Mouse (Mus musculus): ENCODE results near the gene Olfr1019. TPM values are rescaled to one million over a fixed set of nuclear protein-coding genes. Genes with fewer than 3 reads are reported as not detected.

Gene Olfr1019
- total RNA-seq (2021) = not detected
- long read RNA-seq, experiment 1 = 0 reads
- long read RNA-seq, experiment 2 = 0 reads

GRCm38 (mm10) chr2:85845383-85845782 lies at the start of gene Olfr1019:
Gene Olfr1019, minus strand, starts transcription at chr2:85845483.
- DNase-seq (ENCODE audit: low spot score in 2 of 2) = no peak
- H3K4me3 ChIP-seq = no peak within 1 kb of the TSS
- TF ChIP-seq CTCF (conservative IDR thresholded peaks at IDR 0.05) = no peak

GRCm38 (mm10) chr2:85885340-85885739 lies 40.1 kb upstream of the Olfr1019 start, which contains the start of gene Olfr1023:
Gene Olfr1023, plus strand, starts transcription at chr2:85885640.
- no peak for TF ChIP-seq CTCF (conservative IDR thresholded peaks at IDR 0.05)
- H3K27ac ChIP-seq = no peak within 1 kb of the TSS
- DNase-seq (ENCODE audit: low spot score in 2 of 2) = no peak
- H3K4me3 ChIP-seq = no peak within 1 kb of the TSS

More at GRCm38 (mm10) chr2:85845383-85845782, at the start of gene Olfr1019:
- H3K27ac ChIP-seq = no peak within 1 kb of the TSS

GRCm38 (mm10) chr2:85868294-85868693 lies 23.0 kb upstream of the Olfr1019 start, which contains the start of gene Olfr1022:
Gene Olfr1022, plus strand, starts transcription at chr2:85868594.
- no peak for TF ChIP-seq CTCF (conservative IDR thresholded peaks at IDR 0.05)
- H3K4me3 ChIP-seq = no peak within 1 kb of the TSS
- DNase-seq (ENCODE audit: low spot score in 2 of 2) = no peak
- H3K27ac ChIP-seq = no peak within 1 kb of the TSS

GRCm38 (mm10) chr2:85846730-85847129 lies 1.4 kb upstream of the Olfr1019 start, which contains the start of gene Olfr1020:
Gene Olfr1020, plus strand, starts transcription at chr2:85847030.
- Histone ChIP-seq H3K4me3 (no peak within 1 kb of the TSS), H3K27ac (no peak within 1 kb of the TSS)
- no peak for TF ChIP-seq CTCF (conservative IDR thresholded peaks at IDR 0.05)
- DNase-seq (ENCODE audit: low spot score in 2 of 2) = no peak

- DNase-seq (ENCODE audit: low spot score in 2 of 2) = no peak
- H3K27ac ChIP-seq = no peak within 1 kb of the TSS
- no peak for TF ChIP-seq CTCF (conservative IDR thresholded peaks at IDR 0.05)
- H3K4me3 ChIP-seq = no peak within 1 kb of the TSS
Measured at GRCm38 (mm10) chr2:85818179-85818578, 27.1 kb downstream of the Olfr1019 start, which contains the start of gene Olfr1018. Gene Olfr1018, plus strand, starts transcription at chr2:85818479.

- H3K4me3 ChIP-seq = no peak overlapping the region
- DNase-seq (ENCODE audit: low spot score in 2 of 2) = no peak
- H3K27ac ChIP-seq = no peak overlapping the region
- no peak for TF ChIP-seq CTCF (conservative IDR thresholded peaks at IDR 0.05)
Measured at GRCm38 (mm10) chr2:85804501-85804900, 40.8 kb downstream of the Olfr1019 start.

- no peak for DNase-seq (ENCODE audit: low spot score in 2 of 2)
- TF ChIP-seq CTCF (conservative IDR thresholded peaks at IDR 0.05) = no peak
- Histone ChIP-seq H3K27ac (no peak within 1 kb of the TSS), H3K4me3 (no peak within 1 kb of the TSS)
Measured at GRCm38 (mm10) chr2:85802444-85802843, 42.8 kb downstream of the Olfr1019 start, which contains the start of gene Olfr1016. Gene Olfr1016, minus strand, starts transcription at chr2:85802544.

- no peak for TF ChIP-seq CTCF (conservative IDR thresholded peaks at IDR 0.05)
- no peak for DNase-seq (ENCODE audit: low spot score in 2 of 2)
- H3K4me3 ChIP-seq = no peak overlapping the region
- H3K27ac ChIP-seq = no peak overlapping the region
Measured at GRCm38 (mm10) chr2:85792331-85792730, 53.0 kb downstream of the Olfr1019 start.

Other genes with a start within 250 kb of the Olfr1019 start
- not detected for gene Olfr1000, start 233.6 kb downstream of the Olfr1019 start, total RNA-seq (2021)
- gene Olfr1002, start 194.8 kb downstream of the Olfr1019 start, total RNA-seq (2021) = not detected
- not detected for gene Olfr154, start 181.0 kb downstream of the Olfr1019 start, total RNA-seq (2021)
- not detected for gene Olfr1006, start 166.7 kb downstream of the Olfr1019 start, total RNA-seq (2021)
- not detected for gene Olfr1008, start 156.1 kb downstream of the Olfr1019 start, total RNA-seq (2021)
- not detected for gene Olfr1009, start 130.1 kb downstream of the Olfr1019 start, total RNA-seq (2021)
- not detected for gene Olfr1012, start 82.7 kb downstream of the Olfr1019 start, total RNA-seq (2021)
- gene Olfr1013, start 78.4 kb downstream of the Olfr1019 start, total RNA-seq (2021) = not detected
- not detected for gene Olfr1014, start 72.8 kb downstream of the Olfr1019 start, total RNA-seq (2021)
- gene Olfr1015, start 63.5 kb downstream of the Olfr1019 start, total RNA-seq (2021) = not detected
- gene Olfr1016, start 42.9 kb downstream of the Olfr1019 start, total RNA-seq (2021) = not detected
- gene Olfr1018, start 27.0 kb downstream of the Olfr1019 start, total RNA-seq (2021) = not detected
- not detected for gene Olfr1020, start 1.5 kb upstream of the Olfr1019 start, total RNA-seq (2021)
- gene Olfr1022, start 23.1 kb upstream of the Olfr1019 start, total RNA-seq (2021) = not detected
- not detected for gene Olfr1023, start 40.2 kb upstream of the Olfr1019 start, total RNA-seq (2021)
- gene Olfr1024, start 59.6 kb upstream of the Olfr1019 start, total RNA-seq (2021) = not detected
- gene Olfr1025-ps1, start 69.7 kb upstream of the Olfr1019 start, total RNA-seq (2021) = not detected
- not detected for gene Olfr1026, start 76.1 kb upstream of the Olfr1019 start, total RNA-seq (2021)
- under 1 TPM in 1 of 2 experiments, not detected in 1; 0.10 TPM for gene Olfr1028, start 105.0 kb upstream of the Olfr1019 start, total RNA-seq (2021)
- gene Olfr1029, start 128.4 kb upstream of the Olfr1019 start, total RNA-seq (2021) = not detected
- gene Olfr1030, start 133.8 kb upstream of the Olfr1019 start, total RNA-seq (2021) = not detected
- not detected for gene Olfr1031, start 144.8 kb upstream of the Olfr1019 start, total RNA-seq (2021)
- not detected for gene Olfr1032, start 160.1 kb upstream of the Olfr1019 start, total RNA-seq (2021)
- gene Olfr1033, start 175.2 kb upstream of the Olfr1019 start, total RNA-seq (2021) = not detected
- gene Olfr1034, start 200.4 kb upstream of the Olfr1019 start, total RNA-seq (2021) = not detected
- gene Olfr1036, start 228.5 kb upstream of the Olfr1019 start, total RNA-seq (2021) = not detected
- not detected for gene Olfr1037, start 241.9 kb upstream of the Olfr1019 start, total RNA-seq (2021)

Measured in layer of hippocampus, adult 2 months (tissue).